Mouse (Mus musculus) CD4-positive, CD25-positive, alpha-beta regulatory T cell, adult 4 months (primary cell): Measurements from ENCODE around the gene Cryga. TPM values are rescaled to one million over a fixed set of nuclear protein-coding genes. Genes with fewer than 3 reads are reported as not detected.

Experiments used
- ATAC-seq: one replicate; pipeline ENCODE4 v1.8.0; 2017
- polyA plus RNA-seq, 2 experiments: library from polyadenylated mRNA; unstranded; fragments of 100-300 nt; shearing (Covaris generic); gene quantifications; one replicate each; pipeline ENCODE4 v1.2.1; 2017

Cryga gene
- polyA plus RNA-seq, result not detected

DNA sequence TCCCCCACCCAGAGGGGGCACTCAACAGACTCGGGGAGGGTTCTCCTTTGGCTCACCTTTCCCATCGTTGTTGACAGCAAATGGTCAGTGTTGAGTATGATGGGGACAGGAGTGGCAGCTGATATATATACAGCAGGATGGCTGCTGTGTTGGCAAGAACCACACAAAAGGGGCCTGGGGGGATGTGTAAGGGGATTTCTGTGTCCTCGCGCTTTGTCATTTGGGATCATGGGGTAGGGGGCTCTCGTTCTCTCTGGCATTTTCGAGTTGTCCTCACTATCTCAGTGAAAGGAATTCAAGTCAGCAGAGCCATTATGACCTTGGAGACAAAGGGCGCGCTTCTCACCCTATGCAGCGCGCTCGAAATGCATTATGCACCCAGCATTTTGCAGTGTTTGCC, at the start of gene Cryga:
Cryga (minus strand) TSS at position 101 of the 400 bp plus-strand sequence.
- no peak for ATAC-seq

DNA sequence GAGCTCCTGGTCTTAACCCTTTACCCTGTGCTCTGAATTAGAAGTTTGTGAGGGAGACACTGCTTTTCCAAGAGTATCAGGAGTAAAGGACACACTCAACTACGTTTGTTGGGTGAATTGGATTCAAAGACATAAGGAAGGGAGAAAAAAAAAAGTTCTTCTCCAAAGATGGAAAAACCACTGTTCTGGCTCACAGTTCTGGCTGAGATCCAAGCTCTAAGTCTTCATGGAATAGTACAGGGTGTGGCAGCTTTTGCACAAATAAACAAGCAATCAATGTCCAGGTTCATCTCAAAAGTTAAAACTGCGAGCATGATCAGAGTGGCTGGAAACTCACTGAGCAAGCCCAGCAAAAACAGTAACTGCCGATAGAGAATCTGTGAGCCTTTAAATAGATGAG, 44.8 kb upstream of the Cryga start:
- ATAC-seq, result no peak

- no peak for ATAC-seq
These were observed 44.2 kb upstream of the Cryga start for GRCm38 (mm10) chr1:65147326-65147725.

- ATAC-seq, result no peak
These were observed 43.4 kb upstream of the Cryga start for GRCm38 (mm10) chr1:65146601-65147000.

DNA sequence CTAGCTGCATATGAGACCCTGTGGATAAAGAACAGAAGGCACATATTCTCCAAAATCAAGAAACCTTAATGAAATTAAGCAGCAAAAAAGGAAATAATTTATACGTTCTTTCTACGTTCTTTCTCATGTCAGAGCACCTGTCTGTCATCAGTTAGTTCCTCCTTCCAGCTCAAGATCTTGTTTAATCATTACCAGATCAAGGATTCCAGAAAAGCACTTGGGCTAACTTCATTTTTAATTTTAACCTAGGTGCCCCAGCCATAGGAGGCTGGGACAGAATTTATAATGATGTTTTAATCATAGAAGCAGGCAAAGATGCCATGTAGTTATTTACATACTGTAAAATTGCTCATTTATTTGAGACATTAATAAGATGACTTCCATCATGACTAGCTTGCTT, 41.6 kb upstream of the Cryga start:
- ATAC-seq, result no peak

DNA sequence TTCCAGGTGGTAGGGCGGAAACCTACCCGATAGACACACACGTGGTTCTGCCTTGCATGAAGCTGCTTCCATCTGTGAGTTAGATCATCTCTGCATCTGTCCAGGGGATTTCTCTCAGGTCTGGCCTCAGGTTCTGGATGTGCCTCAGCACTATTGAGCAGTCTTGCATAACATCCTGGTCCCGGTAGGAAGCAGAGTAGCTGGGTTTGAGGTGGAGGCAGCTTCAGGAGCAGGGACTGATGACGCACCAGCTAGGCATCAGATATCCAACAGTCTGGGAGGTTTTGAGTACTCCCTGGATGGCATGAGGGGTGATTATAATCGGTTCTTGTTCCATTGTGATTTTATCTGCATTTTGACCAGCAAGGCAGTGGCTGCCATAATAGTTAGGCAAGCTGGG, 34.4 kb upstream of the Cryga start:
- no peak for ATAC-seq

- ATAC-seq, result no peak
These were observed 29.7 kb upstream of the Cryga start for GRCm38 (mm10) chr1:65132833-65133232.

- ATAC-seq, result no peak
These were observed 28.5 kb upstream of the Cryga start for GRCm38 (mm10) chr1:65131671-65132070.

DNA sequence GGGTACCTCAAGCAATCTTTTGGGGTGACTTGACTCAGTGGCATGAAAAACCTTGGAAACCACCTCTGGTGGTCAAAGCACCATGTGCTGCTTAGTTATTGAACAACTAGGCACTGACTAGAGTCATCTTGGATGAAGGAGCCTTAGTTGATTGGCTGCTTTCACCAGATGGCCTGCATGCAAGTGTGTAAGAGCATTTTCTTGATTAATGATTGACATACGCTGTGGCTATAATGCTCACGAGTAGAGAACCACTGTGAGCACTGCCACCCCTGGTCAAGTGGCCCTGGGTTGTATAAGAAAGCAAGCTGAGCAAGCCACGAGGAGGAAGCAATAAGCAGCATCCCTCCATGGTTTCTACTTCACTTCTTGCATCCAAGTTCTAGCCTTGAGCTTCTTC, 27.1 kb upstream of the Cryga start:
- ATAC-seq, result no peak

- no peak for ATAC-seq
These were observed 26.5 kb upstream of the Cryga start for GRCm38 (mm10) chr1:65129634-65130180.

GRCm38 (mm10) chr1:65122574-65123372, 19.6 kb upstream of the Cryga start, which contains the start of gene D630023F18Rik:
D630023F18Rik (minus strand) TSS chr1:65123214.
- no peak for ATAC-seq

DNA sequence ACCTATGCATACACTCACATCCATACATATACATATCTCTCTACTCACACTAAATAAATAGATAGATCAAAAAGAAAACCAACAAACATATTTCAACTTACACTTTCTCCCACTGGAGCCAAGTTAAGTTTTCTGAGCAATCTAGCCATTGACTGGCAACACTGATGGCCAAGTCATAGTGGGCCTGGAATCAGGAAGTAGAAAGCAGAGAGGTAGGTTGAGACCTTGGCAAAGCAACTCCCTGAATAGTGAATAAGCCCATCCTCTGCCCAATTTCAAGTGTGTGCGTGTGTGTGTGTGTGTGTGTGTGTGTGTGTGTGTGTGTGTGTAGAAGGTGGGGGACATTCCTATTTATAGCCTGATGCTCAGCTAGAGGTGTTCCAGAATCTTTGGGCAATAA, 16.3 kb upstream of the Cryga start, which contains the start of gene Gm28845:
Gm28845 (minus strand) TSS at position 121 of the 400 bp plus-strand sequence.
- ATAC-seq, result no peak

GRCm38 (mm10) chr1:65118150-65118913, 15.2 kb upstream of the Cryga start:
- no peak for ATAC-seq

DNA sequence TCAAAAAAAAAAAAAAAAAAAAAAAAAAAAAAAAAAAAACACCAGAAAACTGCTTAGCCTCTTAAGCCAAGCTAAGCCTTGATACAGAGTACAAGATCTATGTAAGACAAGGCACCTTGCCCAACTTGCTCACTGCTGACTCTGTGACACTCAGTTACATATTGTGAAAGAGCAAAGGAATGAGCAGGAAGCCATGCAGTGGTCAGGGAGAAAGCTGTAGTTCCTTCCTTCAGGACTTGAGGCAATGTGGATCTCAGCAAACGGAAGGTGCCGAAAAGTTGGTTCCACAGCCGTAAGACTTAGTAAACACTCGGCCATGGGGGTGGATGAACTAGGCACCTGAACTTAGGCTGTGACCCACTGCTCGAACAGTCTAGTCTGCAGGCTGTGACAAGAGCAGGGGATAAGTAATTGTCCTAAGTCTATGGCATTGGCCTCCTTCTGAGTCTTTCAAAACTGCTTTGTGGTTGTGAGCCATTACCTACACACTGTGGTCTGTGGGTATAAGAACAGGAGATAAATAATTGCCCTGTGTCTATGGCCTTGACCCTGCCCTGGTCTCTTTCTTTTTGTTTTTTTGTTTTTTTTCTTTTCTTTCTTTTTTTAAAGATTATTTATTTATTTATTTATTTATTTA, 10.5 kb upstream of the Cryga start:
- ATAC-seq, result no peak

GRCm38 (mm10) chr1:65112807-65113196, 9.6 kb upstream of the Cryga start:
- no peak for ATAC-seq

GRCm38 (mm10) chr1:65112031-65112806, 9.0 kb upstream of the Cryga start:
- ATAC-seq, result no peak

- ATAC-seq, result no peak
These were observed 6.7 kb upstream of the Cryga start for GRCm38 (mm10) chr1:65109756-65110435.

GRCm38 (mm10) chr1:65109196-65109595, 6.0 kb upstream of the Cryga start:
- ATAC-seq, result no peak

- no peak for ATAC-seq
These were observed 4.6 kb upstream of the Cryga start for GRCm38 (mm10) chr1:65107654-65108279.

DNA sequence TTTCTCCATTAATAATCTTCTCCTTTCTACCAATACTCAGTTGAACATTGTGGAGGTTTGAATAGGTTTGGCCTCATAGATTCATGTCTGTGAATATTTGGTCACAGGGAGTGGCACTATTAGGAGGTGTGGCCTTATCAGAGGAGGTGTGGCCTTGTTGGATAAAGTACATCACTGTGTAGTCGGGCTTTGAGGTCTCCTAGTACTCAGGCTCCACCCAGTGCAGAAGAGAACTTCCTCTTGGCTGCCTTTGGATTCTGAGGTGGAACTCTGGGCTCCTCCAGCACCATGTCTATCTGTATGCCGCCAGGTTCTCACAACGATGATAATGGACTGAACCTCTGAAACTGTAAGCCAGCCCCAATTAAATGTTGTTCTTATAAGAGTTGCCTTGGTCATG, 6.2 kb downstream of the Cryga start:
- ATAC-seq, result no peak

GRCm38 (mm10) chr1:65091566-65091965, 11.6 kb downstream of the Cryga start:
- no peak for ATAC-seq
